Mouse (Mus musculus): ENCODE data around the gene Nfib. TPM values are rescaled to one million over a fixed set of nuclear protein-coding genes. Genes with fewer than 3 reads are reported as not detected.

Gene Nfib
- polyA plus RNA-seq, 1 experiment from 2014 or later = 27.3 TPM

- no peak for TF ChIP-seq CTCF (IDR thresholded peaks at IDR 0.05)
- DNase-seq (ENCODE audit: low read depth, low spot score) = no peak
- no peak for ATAC-seq
- CTCF ChIA-PET = no interaction called here
- in situ Hi-C loops (cut with MboI; ENCODE audit: low pct_unique_long_range_greater_than_20kb) = no loop called here
- POLR2A ChIA-PET = no interaction called here
- H3K27me3 ChIP-seq = no peaks in the 10 kb centered on the region
These were observed 19.5 kb downstream of the Nfib start for GRCm38 (mm10) chr4:82686037-82686436.

GRCm38 (mm10) chr4:82684088-82684715 lies 21.3 kb downstream of the Nfib start:
- no peaks in the 10 kb centered on the region for H3K27me3 ChIP-seq
- no peak for TF ChIP-seq CTCF (IDR thresholded peaks at IDR 0.05)
- ChIA-PET CTCF (no interaction called here), POLR2A (no interaction called here)
- ATAC-seq = no peak
- DNase-seq (ENCODE audit: low read depth, low spot score) = no peak
- in situ Hi-C loops (cut with MboI; ENCODE audit: low pct_unique_long_range_greater_than_20kb) = no loop called here

GRCm38 (mm10) chr4:82683583-82683982 lies 22.0 kb downstream of the Nfib start:
- DNase-seq (ENCODE audit: low read depth, low spot score) (no peak), ATAC-seq (no peak)
- no peaks in the 10 kb centered on the region for H3K27me3 ChIP-seq
- no peak for TF ChIP-seq CTCF (IDR thresholded peaks at IDR 0.05)
- in situ Hi-C loops (cut with MboI; ENCODE audit: low pct_unique_long_range_greater_than_20kb) = no loop called here
- CTCF ChIA-PET = no interaction called here
- POLR2A ChIA-PET = no interaction called here

- ChIA-PET CTCF (no interaction called here), POLR2A (no interaction called here)
- no peaks in the 10 kb centered on the region for H3K27me3 ChIP-seq
- in situ Hi-C loops (cut with MboI; ENCODE audit: low pct_unique_long_range_greater_than_20kb) = no loop called here
- no peak for ATAC-seq
- no peak for TF ChIP-seq CTCF (IDR thresholded peaks at IDR 0.05)
- no peak for DNase-seq (ENCODE audit: low read depth, low spot score)
These were observed 29.4 kb downstream of the Nfib start for GRCm38 (mm10) chr4:82676104-82676503.

- DNase-seq (ENCODE audit: low read depth, low spot score) (no peak), ATAC-seq (no peak)
- in situ Hi-C loops (cut with MboI; ENCODE audit: low pct_unique_long_range_greater_than_20kb) = no loop called here
- TF ChIP-seq CTCF (IDR thresholded peaks at IDR 0.05) = no peak
- no peaks in the 10 kb centered on the region for H3K27me3 ChIP-seq
- POLR2A ChIA-PET = no interaction called here
- CTCF ChIA-PET = no interaction called here
These were observed 38.2 kb downstream of the Nfib start for GRCm38 (mm10) chr4:82667271-82667872.

GRCm38 (mm10) chr4:82664436-82664835 lies 41.1 kb downstream of the Nfib start:
- DNase-seq (ENCODE audit: low read depth, low spot score) (no peak), ATAC-seq (no peak)
- TF ChIP-seq CTCF (IDR thresholded peaks at IDR 0.05) = no peak
- ChIA-PET CTCF (interaction anchor here (0.7 to 1.3 kb wide), 2 partner anchors 9 to 256 kb away, joined by 3 to 4 read pairs; no protein-coding TSS in a partner anchor), POLR2A (interaction anchor here (1.0 kb wide), 1 partner anchor 9 kb away, joined by 5 read pairs; no protein-coding TSS in a partner anchor)
- in situ Hi-C loops (cut with MboI; ENCODE audit: low pct_unique_long_range_greater_than_20kb) = no loop called here
- no peaks in the 10 kb centered on the region for H3K27me3 ChIP-seq

GRCm38 (mm10) chr4:82663749-82664381 lies 41.7 kb downstream of the Nfib start:
- ATAC-seq (no peak), DNase-seq (ENCODE audit: low read depth, low spot score) (no peak)
- POLR2A ChIA-PET = interaction anchor here (1.0 kb wide), 1 partner anchor 8 kb away, joined by 5 read pairs; no protein-coding TSS in a partner anchor
- no peak for TF ChIP-seq CTCF (IDR thresholded peaks at IDR 0.05)
- in situ Hi-C loops (cut with MboI; ENCODE audit: low pct_unique_long_range_greater_than_20kb) = no loop called here
- CTCF ChIA-PET = interaction anchor here (0.7 to 1.3 kb wide), 2 partner anchors 8 to 257 kb away, joined by 3 to 4 read pairs; no protein-coding TSS in a partner anchor
- no peaks in the 10 kb centered on the region for H3K27me3 ChIP-seq

GRCm38 (mm10) chr4:82662626-82663025 lies 42.9 kb downstream of the Nfib start:
- in situ Hi-C loops (cut with MboI; ENCODE audit: low pct_unique_long_range_greater_than_20kb) = no loop called here
- ChIA-PET CTCF (no interaction called here), POLR2A (no interaction called here)
- TF ChIP-seq CTCF (IDR thresholded peaks at IDR 0.05) = no peak
- no peaks in the 10 kb centered on the region for H3K27me3 ChIP-seq
- no peak for ATAC-seq
- no peak for DNase-seq (ENCODE audit: low read depth, low spot score)

- DNase-seq (ENCODE audit: low read depth, low spot score) (no peak), ATAC-seq (no peak)
- TF ChIP-seq CTCF (IDR thresholded peaks at IDR 0.05) = no peak
- in situ Hi-C loops (cut with MboI; ENCODE audit: low pct_unique_long_range_greater_than_20kb) = no loop called here
- no peaks in the 10 kb centered on the region for H3K27me3 ChIP-seq
- POLR2A ChIA-PET = no interaction called here
- CTCF ChIA-PET = interaction anchor here (1.3 kb wide), 1 partner anchor 16 kb away, joined by 3 read pairs; no protein-coding TSS in a partner anchor
These were observed 43.3 kb downstream of the Nfib start for GRCm38 (mm10) chr4:82662222-82662621.

GRCm38 (mm10) chr4:82661215-82661614 lies 44.3 kb downstream of the Nfib start:
- ATAC-seq (no peak), DNase-seq (ENCODE audit: low read depth, low spot score) (no peak)
- ChIA-PET POLR2A (no interaction called here), CTCF (interaction anchor here (1.3 kb wide), 1 partner anchor 15 kb away, joined by 3 read pairs; no protein-coding TSS in a partner anchor)
- no peaks in the 10 kb centered on the region for H3K27me3 ChIP-seq
- in situ Hi-C loops (cut with MboI; ENCODE audit: low pct_unique_long_range_greater_than_20kb) = no loop called here
- no peak for TF ChIP-seq CTCF (IDR thresholded peaks at IDR 0.05)

GRCm38 (mm10) chr4:82645679-82646078 lies 59.9 kb downstream of the Nfib start:
- TF ChIP-seq CTCF (IDR thresholded peaks at IDR 0.05) = no peak
- DNase-seq (ENCODE audit: low read depth, low spot score) = no peak
- CTCF ChIA-PET = interaction anchor here (0.9 kb wide), 1 partner anchor 16 kb away, joined by 3 read pairs; no protein-coding TSS in a partner anchor
- no peak for ATAC-seq
- H3K27me3 ChIP-seq = no peaks in the 10 kb centered on the region
- POLR2A ChIA-PET = no interaction called here
- in situ Hi-C loops (cut with MboI; ENCODE audit: low pct_unique_long_range_greater_than_20kb) = loop anchor here (10.0 kb wide), 1 partner anchor 189 kb away; no protein-coding TSS in a partner anchor

All from Patski (cell line).